Mouse (Mus musculus) heart, adult 8-10 months (tissue): ENCODE measurements around the gene Zfyve21. TPM values are rescaled to one million over a fixed set of nuclear protein-coding genes. Genes with fewer than 3 reads are reported as not detected.

Experiments
- DNase-seq: peaks from one replicate; pipeline ENCODE4 v3.0.0; 2022; ENCODE audit warnings: low spot score
- total RNA-seq, 4 experiments: library from RNA; stranded (reverse); gene quantifications; 2 replicates each; pipeline ENCODE4 v1.2.4; 2022

Zfyve21 gene
- total RNA-seq, 4 experiments from 2014 or later = 57.5 to 90.1 (median 67.6) TPM

- DNase-seq = no peak
These were observed 29.5 kb downstream of the Zfyve21 start for GRCm38 (mm10) chr12:111843470-111843869.

GRCm38 (mm10) chr12:111845953-111846352 lies 32.0 kb downstream of the Zfyve21 start:
- DNase-seq = no peak

- no peak for DNase-seq
These were observed 32.8 kb downstream of the Zfyve21 start for GRCm38 (mm10) chr12:111846815-111847214.

GRCm38 (mm10) chr12:111848300-111848798 lies 34.4 kb downstream of the Zfyve21 start:
- DNase-seq = peak; percentile 28

- DNase-seq = no peak
These were observed 37.3 kb downstream of the Zfyve21 start for GRCm38 (mm10) chr12:111851235-111851634.

GRCm38 (mm10) chr12:111851745-111852144 lies 37.8 kb downstream of the Zfyve21 start:
- DNase-seq = no peak

GRCm38 (mm10) chr12:111853011-111853436 lies 39.1 kb downstream of the Zfyve21 start:
- peak; percentile 64 for DNase-seq

GRCm38 (mm10) chr12:111853546-111853945 lies 39.6 kb downstream of the Zfyve21 start:
- DNase-seq = no peak

- DNase-seq = no peak
These were observed 41.5 kb downstream of the Zfyve21 start for GRCm38 (mm10) chr12:111855448-111855847.

- no peak for DNase-seq
These were observed 50.3 kb downstream of the Zfyve21 start for GRCm38 (mm10) chr12:111864206-111864824.

- no peak for DNase-seq
These were observed 55.8 kb downstream of the Zfyve21 start for GRCm38 (mm10) chr12:111869806-111870205.

- no peak for DNase-seq
These were observed 56.8 kb downstream of the Zfyve21 start for GRCm38 (mm10) chr12:111870811-111871210.

- DNase-seq = no peak
These were observed 58.1 kb downstream of the Zfyve21 start for GRCm38 (mm10) chr12:111872079-111872478.

- no peak for DNase-seq
These were observed 60.7 kb downstream of the Zfyve21 start for GRCm38 (mm10) chr12:111874601-111875140.

GRCm38 (mm10) chr12:111875499-111875898 lies 61.5 kb downstream of the Zfyve21 start:
- DNase-seq = no peak

GRCm38 (mm10) chr12:111878213-111878612 lies 64.2 kb downstream of the Zfyve21 start:
- peak; percentile 78 for DNase-seq

Other genes starting within 250 kb of the Zfyve21 start
- 10 to 100 TPM; 46.0 to 50.4 (median 47.1) TPM for gene Mark3, start 239.6 kb upstream of the Zfyve21 start, total RNA-seq
- gene Ckb, start 141.8 kb upstream of the Zfyve21 start, total RNA-seq = 10 to 100 TPM; 57.4 to 70.8 (median 63.8) TPM
- gene Trmt61a, start 136.1 kb upstream of the Zfyve21 start, total RNA-seq = 1 to 10 TPM; 4.0 to 5.9 (median 4.9) TPM
- gene Bag5, start 100.9 kb upstream of the Zfyve21 start, total RNA-seq = 10 to 100 TPM; 18.9 to 20.1 (median 19.6) TPM
- gene Apopt1, start 100.9 kb upstream of the Zfyve21 start, total RNA-seq = 10 to 100 TPM; 33.7 to 37.7 (median 35.0) TPM
- 10 to 100 TPM; 73.6 to 90.4 (median 83.5) TPM for gene Klc1, start 55.3 kb upstream of the Zfyve21 start, total RNA-seq
- gene Xrcc3, start 297 bp upstream of the Zfyve21 start, total RNA-seq = 1 to 10 TPM in 1 of 4 experiments, under 1 TPM in 3; 0.54 to 1.1 (median 0.77) TPM
- 10 to 100 TPM; 16.7 to 20.8 (median 18.6) TPM for gene Ppp1r13b, start 93.9 kb downstream of the Zfyve21 start, total RNA-seq
- gene Atp5mpl, start 152.8 kb downstream of the Zfyve21 start, total RNA-seq = 1,000 to 10,000 TPM; 1,302 to 1,352 (median 1,330) TPM
- under 1 TPM; 0.05 to 0.50 (median 0.29) TPM for gene Tdrd9, start 157.4 kb downstream of the Zfyve21 start, total RNA-seq
- gene Rd3l, start 167.1 kb downstream of the Zfyve21 start, total RNA-seq = under 1 TPM; 0.29 to 0.41 (median 0.33) TPM